Mouse (Mus musculus): ENCODE measurements around the gene Zbtb3. TPM values are rescaled to one million over a fixed set of nuclear protein-coding genes. Genes with fewer than 3 reads are reported as not detected.
A peak's percentile ranks its signal among the peaks of the same experiment; 100 is the strongest.

Zbtb3 gene
- polyA plus RNA-seq (2016; fragmentation: Nextera tagmentation; extraction: Ambion mirVana) = 6.5 and 6.9 TPM in 2 replicates

DNA sequence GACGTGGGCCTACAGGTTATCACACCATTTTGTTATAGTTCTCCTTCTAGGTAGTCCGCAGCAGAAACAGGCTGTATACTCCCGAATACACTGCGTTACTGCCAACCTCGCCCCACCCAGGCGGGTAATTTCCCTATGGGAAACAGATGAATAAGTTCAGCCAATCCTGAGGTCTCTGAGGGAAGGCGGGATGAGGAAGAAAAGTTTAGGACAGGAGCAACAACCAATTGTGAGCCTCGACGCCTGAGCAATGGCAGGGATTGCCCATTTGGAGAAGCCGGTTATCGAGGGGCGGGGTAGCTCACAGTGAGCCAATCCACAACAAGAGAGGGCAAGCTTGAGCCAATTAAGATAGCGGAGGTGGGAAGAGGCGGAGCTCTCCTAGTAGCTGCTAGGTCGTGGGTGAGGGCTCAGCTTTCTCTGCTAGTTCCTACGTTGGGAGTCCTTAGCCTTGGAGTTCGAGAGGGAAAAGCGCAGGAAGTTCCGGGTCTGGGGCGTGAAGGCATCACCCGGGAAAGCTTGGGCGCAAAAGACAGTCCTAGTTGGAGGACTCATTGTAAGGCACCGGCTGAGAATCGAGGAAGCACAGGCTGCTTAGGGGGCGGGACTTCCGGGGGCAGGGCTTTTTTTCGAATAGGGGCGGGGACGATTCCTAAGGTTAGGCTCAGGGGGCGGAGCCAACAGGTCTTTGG lies at the start of gene Zbtb3:
TSS of gene Zbtb3 (plus strand) at position 426 of the 692 bp plus-strand sequence.
- under 1% methylated on average over 30 of the region's 30 CpGs for WGBS
- Histone ChIP-seq H3K36me3 (replicated peaks) (peaks cover 44% of the 10 kb centered on the region), H3K9me3 (no peaks in the 10 kb centered on the region), H3K4me3 (peak within 1 kb of the TSS; percentile 71), H3K4me1 (peaks cover 24% of the 10 kb centered on the region), H3K27me3 (replicated peaks; ENCODE audit: low read depth, poor library complexity, severe bottlenecking) (no peaks in the 10 kb centered on the region), H3K27ac (replicated peaks) (peak within 1 kb of the TSS; percentile 91)
- DNase-seq (ENCODE audit: low spot score) = peak; percentile 95

DNA sequence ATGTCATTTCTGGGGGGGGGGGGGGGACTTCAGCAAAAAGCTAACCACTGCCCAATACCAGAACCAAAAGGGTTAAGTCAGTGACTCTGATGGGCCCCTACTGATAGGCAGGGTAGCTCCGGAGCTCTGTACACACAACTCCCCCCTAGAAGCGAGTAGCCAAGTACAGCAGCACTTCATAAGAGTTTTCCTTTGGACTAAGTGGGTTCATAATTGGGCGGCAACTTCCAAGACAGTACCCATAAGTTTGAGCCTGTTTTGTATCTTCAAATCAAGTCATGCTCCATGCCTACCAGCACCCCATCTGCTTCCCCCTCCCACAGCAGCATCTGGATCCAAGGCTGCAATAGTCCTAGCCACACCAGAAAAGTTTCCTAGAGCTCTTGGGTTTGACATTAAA lies 46.7 kb upstream of the Zbtb3 start:
- WGBS = 91% methylated on average over 3 of the region's 3 CpGs
- Histone ChIP-seq H3K36me3 (replicated peaks) (peaks cover 61% of the 10 kb centered on the region), H3K9me3 (no peaks in the 10 kb centered on the region), H3K4me3 (peak overlapping the region; percentile 100), H3K27me3 (replicated peaks; ENCODE audit: low read depth, poor library complexity, severe bottlenecking) (no peaks in the 10 kb centered on the region), H3K27ac (replicated peaks) (no peak overlapping the region), H3K4me1 (peaks cover 21% of the 10 kb centered on the region)
- DNase-seq (ENCODE audit: low spot score) = no peak

DNA sequence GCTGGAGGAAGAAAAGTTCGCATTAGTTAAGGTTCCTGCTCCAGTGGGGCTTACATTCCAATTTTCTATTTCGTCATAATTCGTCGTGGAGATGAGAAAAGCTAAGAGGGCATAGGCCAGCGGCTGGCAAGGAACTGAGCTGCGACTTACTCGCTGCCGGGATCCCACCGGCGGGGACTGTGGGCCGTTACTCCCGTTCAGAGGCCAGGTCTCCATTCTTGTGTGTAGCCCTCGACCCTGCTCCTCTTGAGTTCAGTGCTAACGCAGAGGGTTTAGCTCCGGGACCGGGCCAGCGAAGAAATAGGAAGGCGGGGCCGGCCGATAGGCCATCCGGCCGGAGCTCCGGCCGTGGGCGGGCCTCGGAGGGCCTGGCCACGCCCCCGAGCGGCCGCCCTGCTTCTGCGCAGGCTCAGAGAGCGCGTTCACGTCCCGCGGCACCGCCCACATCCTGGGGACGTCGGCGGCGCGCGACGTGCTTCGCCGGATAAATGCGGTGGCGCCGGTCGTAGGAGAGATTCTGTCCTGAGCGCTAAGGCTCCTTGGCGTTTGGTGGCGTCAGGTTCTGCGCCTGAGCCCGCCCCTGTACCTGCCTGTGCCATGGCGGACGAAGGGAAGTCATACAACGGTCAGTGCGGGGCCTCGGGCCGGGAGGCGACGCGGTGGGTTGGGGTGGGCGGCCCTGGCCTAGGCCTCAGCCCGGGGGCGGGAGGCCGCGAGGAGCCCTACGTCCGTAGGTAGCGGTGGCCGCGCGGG lies 45.5 kb upstream of the Zbtb3 start, which contains the start of gene Nxf1:
TSS of gene Nxf1 (plus strand) at position 439 of the 753 bp plus-strand sequence.
- H3K36me3 ChIP-seq (replicated peaks) = peaks cover 62% of the 10 kb centered on the region
- peak within 1 kb of the TSS; percentile 100 for H3K4me3 ChIP-seq
- under 1% methylated on average over 75 of the region's 75 CpGs for WGBS
- no peaks in the 10 kb centered on the region for H3K27me3 ChIP-seq (replicated peaks; ENCODE audit: low read depth, poor library complexity, severe bottlenecking)
- DNase-seq (ENCODE audit: low spot score) = peak; percentile 96
- H3K27ac ChIP-seq (replicated peaks) = peak within 1 kb of the TSS; percentile 95
- H3K4me1 ChIP-seq = peaks cover 21% of the 10 kb centered on the region
- no peaks in the 10 kb centered on the region for H3K9me3 ChIP-seq

DNA sequence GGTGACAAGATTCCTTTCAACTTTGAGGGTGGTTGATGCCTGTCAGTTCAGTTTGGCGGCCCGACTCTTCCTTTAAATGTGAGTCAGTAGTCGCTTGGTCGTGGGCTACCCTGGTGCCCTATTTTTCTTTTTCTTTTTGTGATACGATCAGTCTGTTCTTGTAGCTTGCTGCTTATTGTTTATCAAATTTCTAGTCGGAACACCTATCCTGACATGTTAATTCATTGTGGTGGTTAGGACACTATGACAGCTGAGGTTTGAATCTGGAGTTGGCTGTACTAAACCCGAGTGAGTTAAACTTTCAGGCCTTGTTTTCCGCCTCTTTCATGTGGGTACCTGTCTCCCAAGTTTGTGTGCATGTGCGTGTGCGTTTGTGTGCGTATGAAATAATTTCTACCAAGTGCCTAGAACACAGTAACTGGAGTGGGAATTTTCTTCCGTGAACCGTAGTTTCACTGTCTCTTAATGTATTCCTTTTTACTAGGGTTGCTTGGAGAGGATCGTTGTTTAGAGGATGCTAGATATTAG lies 44.8 kb upstream of the Zbtb3 start:
- H3K4me3 ChIP-seq = peak overlapping the region; percentile 100
- H3K36me3 ChIP-seq (replicated peaks) = peaks cover 62% of the 10 kb centered on the region
- DNase-seq (ENCODE audit: low spot score) = no peak
- WGBS = 10% methylated on average over 14 of the region's 14 CpGs
- H3K27ac ChIP-seq (replicated peaks) = peak overlapping the region; percentile 95
- no peaks in the 10 kb centered on the region for H3K27me3 ChIP-seq (replicated peaks; ENCODE audit: low read depth, poor library complexity, severe bottlenecking)
- H3K9me3 ChIP-seq = no peaks in the 10 kb centered on the region
- peaks cover 21% of the 10 kb centered on the region for H3K4me1 ChIP-seq

DNA sequence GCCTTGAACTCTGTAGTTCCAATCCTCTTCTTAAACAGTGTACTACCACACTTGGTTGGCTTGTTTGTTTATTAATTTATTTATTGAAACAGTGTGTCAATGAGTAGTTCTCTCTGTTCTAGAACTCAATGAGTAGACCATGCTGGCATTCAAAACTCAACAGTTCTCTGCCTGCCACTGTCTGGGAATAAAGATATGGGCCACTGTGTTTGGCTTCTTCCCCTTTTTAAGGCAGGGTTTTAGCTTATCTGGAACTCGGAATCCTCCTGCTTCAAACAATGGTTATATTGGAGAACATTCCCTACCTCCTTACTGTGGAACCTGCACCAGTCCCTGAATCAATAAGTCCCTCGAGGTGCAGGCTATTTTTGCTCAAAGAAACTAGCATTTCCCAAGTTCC lies 43.5 kb upstream of the Zbtb3 start:
- H3K9me3 ChIP-seq = no peaks in the 10 kb centered on the region
- DNase-seq (ENCODE audit: low spot score) = no peak
- H3K27me3 ChIP-seq (replicated peaks; ENCODE audit: low read depth, poor library complexity, severe bottlenecking) = no peaks in the 10 kb centered on the region
- H3K4me3 ChIP-seq = peak overlapping the region; percentile 100; the same call in 1 of the 2 replicates
- H3K36me3 ChIP-seq (replicated peaks) = peaks cover 62% of the 10 kb centered on the region
- peaks cover 21% of the 10 kb centered on the region for H3K4me1 ChIP-seq
- WGBS = 90% methylated on average over 2 of the region's 2 CpGs
- no peak overlapping the region for H3K27ac ChIP-seq (replicated peaks)

DNA sequence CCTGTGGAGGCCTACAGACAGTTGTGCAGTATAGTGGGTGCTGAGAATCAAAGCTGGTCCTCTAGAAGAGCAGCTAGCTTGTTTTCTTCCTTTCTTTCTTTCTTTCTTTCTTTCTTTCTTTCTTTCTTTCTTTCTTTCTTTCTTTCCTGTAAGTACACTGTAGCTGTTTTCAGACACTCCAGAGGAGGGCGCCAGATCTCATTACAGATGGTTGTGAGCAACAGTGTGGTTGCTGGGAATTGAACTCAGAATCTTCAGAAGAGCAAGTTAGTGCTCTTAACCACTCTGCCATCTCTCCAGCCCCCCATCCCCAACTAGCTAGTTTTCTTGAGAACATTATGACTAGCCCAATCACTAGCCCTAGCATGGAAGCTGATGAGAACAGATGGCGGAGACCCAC lies 41.6 kb upstream of the Zbtb3 start:
- WGBS = 92% methylated on average over 2 of the region's 2 CpGs
- peaks cover 62% of the 10 kb centered on the region for H3K36me3 ChIP-seq (replicated peaks)
- no peak for DNase-seq (ENCODE audit: low spot score)

DNA sequence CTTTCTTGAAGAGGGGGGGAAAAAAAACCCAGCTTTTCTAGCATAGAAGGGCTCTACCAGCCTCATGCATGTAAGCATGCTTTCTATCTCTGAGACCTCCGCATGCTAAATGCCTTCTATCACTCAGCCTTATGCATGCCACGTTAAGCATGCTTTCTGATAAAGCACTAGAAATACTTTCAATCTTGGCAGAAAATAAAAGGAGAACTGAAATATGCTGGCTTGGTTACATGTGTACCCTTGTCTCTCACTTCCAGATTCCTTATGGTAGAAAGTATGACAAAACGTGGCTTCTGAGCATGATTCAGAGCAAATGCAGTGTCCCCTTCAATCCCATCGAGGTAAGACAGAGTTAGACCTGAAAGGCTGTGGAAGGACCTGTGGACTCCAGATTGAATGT lies 39.1 kb upstream of the Zbtb3 start:
- peaks cover 85% of the 10 kb centered on the region for H3K36me3 ChIP-seq (replicated peaks)
- no peaks in the 10 kb centered on the region for H3K27me3 ChIP-seq (replicated peaks; ENCODE audit: low read depth, poor library complexity, severe bottlenecking)
- no peak for DNase-seq (ENCODE audit: low spot score)
- H3K4me3 ChIP-seq = no peak overlapping the region
- peaks cover 12% of the 10 kb centered on the region for H3K9me3 ChIP-seq
- H3K4me1 ChIP-seq = peaks cover 7% of the 10 kb centered on the region
- H3K27ac ChIP-seq (replicated peaks) = no peak overlapping the region
- 93% methylated on average over 4 of the region's 4 CpGs for WGBS

More for the DNA sequence above, 41.6 kb upstream of the Zbtb3 start:
- Histone ChIP-seq H3K4me3 (peak overlapping the region; percentile 5; the same call in 1 of the 2 replicates), H3K27me3 (replicated peaks; ENCODE audit: low read depth, poor library complexity, severe bottlenecking) (no peaks in the 10 kb centered on the region), H3K9me3 (peaks cover 11% of the 10 kb centered on the region), H3K4me1 (peaks cover 18% of the 10 kb centered on the region), H3K27ac (replicated peaks) (no peak overlapping the region)

DNA sequence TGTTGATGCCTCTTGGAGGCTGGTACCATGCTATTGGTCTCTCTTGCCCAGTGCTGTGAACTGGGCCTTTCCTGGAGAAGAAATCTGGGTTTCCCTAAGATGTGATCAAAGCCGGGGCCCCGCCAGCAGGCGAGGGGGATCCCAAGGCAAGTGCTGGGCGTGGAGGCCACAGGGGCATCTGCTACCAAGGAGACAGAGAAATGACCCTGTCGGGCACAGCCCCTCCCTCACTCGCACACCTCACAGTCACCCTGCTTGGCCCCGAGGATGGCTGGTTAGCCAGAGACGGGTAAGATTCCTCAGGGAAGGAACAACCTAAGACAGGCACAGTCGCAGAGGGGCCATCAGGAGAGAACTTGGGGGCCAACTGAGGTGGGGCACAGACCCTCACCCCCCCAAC lies 36.8 kb upstream of the Zbtb3 start:
- Histone ChIP-seq H3K4me1 (peaks cover 4% of the 10 kb centered on the region), H3K36me3 (replicated peaks) (peaks cover 100% of the 10 kb centered on the region), H3K27ac (replicated peaks) (no peak overlapping the region), H3K9me3 (peaks cover 12% of the 10 kb centered on the region), H3K27me3 (replicated peaks; ENCODE audit: low read depth, poor library complexity, severe bottlenecking) (no peaks in the 10 kb centered on the region), H3K4me3 (no peak overlapping the region)
- WGBS = 96% methylated on average over 9 of the region's 9 CpGs
- no peak for DNase-seq (ENCODE audit: low spot score)

DNA sequence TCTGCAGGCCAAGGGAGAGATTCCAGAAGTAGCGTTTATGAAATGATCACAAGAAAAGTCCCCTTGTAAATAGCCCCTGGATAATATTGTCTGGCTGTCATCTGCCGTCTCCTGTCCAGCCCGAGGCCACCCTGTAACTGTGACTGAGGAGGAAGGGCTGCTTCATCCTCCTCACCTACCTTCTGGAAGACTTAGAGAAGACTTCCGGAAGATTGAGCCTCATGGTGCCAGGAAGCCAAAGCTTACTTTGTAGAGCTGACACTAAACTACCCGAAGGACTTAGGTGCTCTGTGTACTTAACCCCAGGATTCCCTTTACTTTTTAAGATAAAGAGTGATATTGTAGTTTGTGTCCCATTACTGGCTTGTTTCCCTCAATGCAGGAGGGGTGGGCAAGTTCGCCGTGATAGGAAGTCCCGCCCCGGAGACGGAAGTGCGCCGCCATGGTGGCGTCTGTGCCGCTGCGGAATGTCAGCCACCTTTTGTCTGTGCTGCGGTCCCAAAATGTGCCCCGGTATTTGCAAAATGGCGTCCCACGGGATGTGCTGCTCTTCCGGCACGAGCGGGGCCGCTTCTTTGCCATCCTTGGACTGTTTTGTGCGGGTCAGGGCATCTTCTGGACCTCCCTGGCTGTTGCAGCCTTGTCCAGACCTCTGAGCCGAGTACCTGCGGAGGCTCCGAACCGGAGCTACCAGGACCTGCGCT lies 31.6 kb upstream of the Zbtb3 start, which contains the start of gene Tmem223:
TSS of gene Tmem223 (plus strand) at position 430 of the 704 bp plus-strand sequence.
- Histone ChIP-seq H3K27me3 (replicated peaks; ENCODE audit: low read depth, poor library complexity, severe bottlenecking) (no peaks in the 10 kb centered on the region), H3K4me1 (peaks cover 38% of the 10 kb centered on the region), H3K9me3 (peaks cover 2% of the 10 kb centered on the region; the same call in 1 of the 2 replicates), H3K36me3 (replicated peaks) (peaks cover 75% of the 10 kb centered on the region), H3K4me3 (peak within 1 kb of the TSS; percentile 83), H3K27ac (replicated peaks) (peak within 1 kb of the TSS; percentile 97)
- WGBS = 20% methylated on average over 29 of the region's 29 CpGs
- DNase-seq (ENCODE audit: low spot score) = peak; percentile 86

DNA sequence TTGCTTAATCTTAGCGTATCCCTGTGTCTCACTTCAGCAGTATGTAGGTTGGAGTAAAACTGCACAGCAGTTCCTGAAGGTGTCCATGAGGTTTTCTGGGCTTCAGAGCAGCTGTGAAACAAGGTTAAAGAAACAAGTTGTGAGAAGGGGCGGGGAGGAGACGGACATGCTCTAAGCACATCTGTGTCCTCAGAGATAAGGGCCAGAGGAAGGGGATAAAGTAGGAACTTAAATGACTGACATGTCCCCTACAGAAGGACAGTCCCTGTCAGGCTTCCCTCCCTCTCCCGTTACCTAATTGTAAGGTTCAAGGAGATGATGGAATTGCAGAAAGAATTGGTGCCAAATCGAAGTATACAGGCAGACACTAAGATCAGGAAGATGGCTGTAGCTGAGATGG lies 29.4 kb upstream of the Zbtb3 start:
- H3K4me3 ChIP-seq = peak overlapping the region; percentile 83
- no peaks in the 10 kb centered on the region for H3K27me3 ChIP-seq (replicated peaks; ENCODE audit: low read depth, poor library complexity, severe bottlenecking)
- peaks cover 46% of the 10 kb centered on the region for H3K4me1 ChIP-seq
- DNase-seq (ENCODE audit: low spot score) = no peak
- peak overlapping the region; percentile 97 for H3K27ac ChIP-seq (replicated peaks)
- peaks cover 64% of the 10 kb centered on the region for H3K36me3 ChIP-seq (replicated peaks)
- H3K9me3 ChIP-seq = no peaks in the 10 kb centered on the region
- 83% methylated on average over 5 of the region's 5 CpGs for WGBS

DNA sequence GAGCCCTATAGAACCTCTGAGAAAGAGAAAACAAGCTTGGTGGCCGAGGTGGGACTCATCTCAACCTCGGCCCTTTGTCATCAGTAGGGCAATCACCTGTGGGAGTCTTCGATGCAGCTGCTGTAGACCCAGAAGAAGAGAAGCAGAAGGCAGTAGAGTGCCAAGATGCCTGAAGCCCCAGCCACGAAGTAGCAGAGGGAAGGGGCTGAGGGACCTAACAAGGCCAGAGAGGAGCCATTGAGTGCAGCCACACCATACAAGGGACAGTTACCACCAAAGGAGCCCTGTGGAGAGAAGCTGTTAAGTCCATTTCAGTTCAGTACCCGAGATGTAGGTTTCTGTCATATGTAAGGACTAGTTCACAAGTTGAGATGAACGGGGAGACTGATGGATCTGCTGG lies 28.9 kb upstream of the Zbtb3 start:
- DNase-seq (ENCODE audit: low spot score) = peak; percentile 11
- H3K9me3 ChIP-seq = no peaks in the 10 kb centered on the region
- peaks cover 64% of the 10 kb centered on the region for H3K36me3 ChIP-seq (replicated peaks)
- 62% methylated on average over 6 of the region's 6 CpGs for WGBS
- H3K4me1 ChIP-seq = peaks cover 46% of the 10 kb centered on the region
- H3K27me3 ChIP-seq (replicated peaks; ENCODE audit: low read depth, poor library complexity, severe bottlenecking) = no peaks in the 10 kb centered on the region
- H3K4me3 ChIP-seq = peak overlapping the region; percentile 83
- H3K27ac ChIP-seq (replicated peaks) = peak overlapping the region; percentile 97
